Mouse (Mus musculus) kidney, adult 2 months (tissue): ENCODE measurements around the gene Plekhh3. TPM values are rescaled to one million over a fixed set of nuclear protein-coding genes. Genes with fewer than 3 reads are reported as not detected.

Experiments
- DNase-seq: peaks from one replicate; pipeline ENCODE4 v3.0.0; 2021
- H3K27ac ChIP-seq: fragments of 200-500 bp; 2 replicates; pipeline ENCODE4 v1.5.1; 2012; ENCODE audit warnings: low read depth, low read length, control low read depth, inconsistent platforms; ENCODE audit not compliant: insufficient read depth
- H3K27me3 ChIP-seq: fragments of 200-500 bp; replicated peaks from 2 replicates; pipeline ENCODE4 v1.6.1; 2012; ENCODE audit warnings: mild to moderate bottlenecking, moderate library complexity, low read length, inconsistent platforms; ENCODE audit not compliant: control insufficient read depth, insufficient read depth
- H3K36me3 ChIP-seq: fragments of 200-500 bp; 2 replicates; pipeline ENCODE4 v1.6.1; 2012; ENCODE audit warnings: mild to moderate bottlenecking, moderate library complexity, low read length, inconsistent platforms; ENCODE audit not compliant: control insufficient read depth, insufficient read depth
- H3K4me1 ChIP-seq: fragments of 200-500 bp; 2 replicates; pipeline ENCODE4 v1.6.1; 2011; ENCODE audit warnings: low read length; ENCODE audit not compliant: control insufficient read depth, insufficient read depth
- H3K4me3 ChIP-seq: fragments of 200-500 bp; 2 replicates; pipeline ENCODE4 v1.5.1; 2011; ENCODE audit warnings: mild to moderate bottlenecking, low read depth, low read length, control low read depth; ENCODE audit not compliant: insufficient read depth
- CTCF ChIP-seq: fragments of 200-500 bp; conservative IDR thresholded peaks from 2 replicates; pipeline ENCODE4 v1.5.1; 2011; ENCODE audit warnings: low read depth, mild to moderate bottlenecking, control low read depth, low read length, moderate library complexity, mixed read lengths; ENCODE audit not compliant: insufficient read depth, insufficient read length
- POLR2A ChIP-seq: fragments of 200-500 bp; IDR thresholded peaks from one replicate; pipeline ENCODE4 v1.6.1; 2011; ENCODE audit warnings: low read depth, low read length, control low read depth
- WGBS: fragments of 180-500 bp; shearing (Covaris S2); methylation state at CpG from one replicate; pipeline ENCODE4 v1.1.7; 2018; 5-methylcytosine and 5-hydroxymethylcytosine counted together
- polyA plus RNA-seq: library from polyadenylated mRNA; depleted of rRNA; stranded (reverse); fragments of >200 nt; gene quantifications from 2 replicates; pipeline ENCODE4 v1.2.3, GENCODE M21; 2012

The Plekhh3 gene
- polyA plus RNA-seq, 1 experiment, result 19.3 TPM

- Histone ChIP-seq H3K36me3 (no peaks in the 10 kb centered on the region), H3K4me1 (0 out of 2 replicates have a peak, but pooled peaks cover 3% of the 10 kb centered on the region), H3K27ac (no peak overlapping the region), H3K4me3 (no peak overlapping the region), H3K27me3 (no peaks in the 10 kb centered on the region)
- TF ChIP-seq CTCF, result no peak
- no peak for TF ChIP-seq POLR2A
- 83% methylated on average over 6 of the region's 6 CpGs for WGBS
- DNase-seq, result no peak
Measured at GRCm38 (mm10) chr11:101155151-101155550, 16.0 kb downstream of the Plekhh3 start.

GRCm38 (mm10) chr11:101154648-101155047 lies 16.5 kb downstream of the Plekhh3 start:
- Histone ChIP-seq H3K36me3 (no peaks in the 10 kb centered on the region), H3K27me3 (no peaks in the 10 kb centered on the region), H3K4me1 (0 out of 2 replicates have a peak, but pooled peaks cover 3% of the 10 kb centered on the region), H3K4me3 (no peak overlapping the region), H3K27ac (no peak overlapping the region)
- no peak for DNase-seq
- no peak for TF ChIP-seq POLR2A
- TF ChIP-seq CTCF, result no peak

GRCm38 (mm10) chr11:101152825-101153224 lies 18.3 kb downstream of the Plekhh3 start:
- Histone ChIP-seq H3K27me3 (no peaks in the 10 kb centered on the region), H3K36me3 (no peaks in the 10 kb centered on the region), H3K4me1 (0 out of 2 replicates have a peak, but pooled peaks cover 3% of the 10 kb centered on the region), H3K27ac (no peak overlapping the region), H3K4me3 (no peak overlapping the region)
- WGBS, result 77% methylated on average over 1 of the region's 1 CpGs
- DNase-seq, result no peak
- TF ChIP-seq POLR2A (no peak), CTCF (no peak)

GRCm38 (mm10) chr11:101151063-101151462 lies 20.1 kb downstream of the Plekhh3 start:
- H3K4me3 ChIP-seq, result no peak overlapping the region
- H3K27ac ChIP-seq, result no peak overlapping the region
- H3K4me1 ChIP-seq, result 0 out of 2 replicates have a peak, but pooled peaks cover 2% of the 10 kb centered on the region
- no peaks in the 10 kb centered on the region for H3K27me3 ChIP-seq
- DNase-seq, result no peak
- TF ChIP-seq POLR2A (no peak), CTCF (no peak)
- no peaks in the 10 kb centered on the region for H3K36me3 ChIP-seq
- WGBS, result 62% methylated on average over 2 of the region's 2 CpGs

DNA sequence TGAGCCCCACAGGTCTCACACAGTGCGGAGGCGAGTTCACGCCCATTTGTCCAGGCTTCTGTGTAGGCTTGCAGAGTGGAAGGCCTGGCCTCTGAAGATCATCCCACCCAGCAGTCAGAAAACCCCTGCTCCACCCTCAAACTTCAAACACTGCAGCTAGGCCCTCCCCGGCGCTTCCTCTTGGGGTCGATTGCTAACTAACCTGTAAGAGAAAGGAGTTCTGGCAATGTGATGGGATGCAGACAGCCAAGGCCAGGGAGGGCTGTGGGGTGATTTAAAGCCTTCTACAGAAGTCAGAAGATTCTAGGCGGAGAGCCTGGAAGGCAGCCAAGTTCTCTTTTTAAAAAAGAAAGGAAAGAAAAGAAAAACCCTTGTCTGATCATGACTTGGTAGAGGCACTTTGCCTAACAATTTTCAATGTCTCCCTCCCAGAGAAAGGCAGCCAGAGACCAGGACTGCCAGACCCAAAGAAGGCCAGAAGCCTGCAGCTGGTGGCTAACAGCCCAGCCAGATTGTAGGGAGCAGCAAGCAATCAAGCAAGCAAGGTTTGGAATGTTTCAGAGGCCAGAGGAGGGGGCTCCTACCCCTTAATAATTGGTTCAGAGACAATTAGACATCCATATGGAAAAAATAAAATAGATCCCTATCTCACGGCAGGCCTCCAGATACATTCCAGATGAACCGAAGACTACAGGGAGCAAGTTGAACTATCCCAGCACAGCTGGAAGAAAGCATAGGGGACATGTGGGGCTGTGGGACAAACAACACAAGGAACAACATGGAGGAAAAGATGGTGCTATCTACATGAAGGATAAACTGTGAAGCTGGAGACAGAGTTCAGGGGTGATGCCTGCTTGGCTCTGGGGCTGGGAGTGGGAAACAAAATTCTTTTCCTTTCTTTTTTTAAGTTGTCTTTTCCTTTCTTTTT lies 21.7 kb downstream of the Plekhh3 start:
- DNase-seq, result no peak
- Histone ChIP-seq H3K27ac (no peak overlapping the region), H3K36me3 (no peaks in the 10 kb centered on the region), H3K4me3 (no peak overlapping the region), H3K27me3 (no peaks in the 10 kb centered on the region), H3K4me1 (no peaks in the 10 kb centered on the region)
- WGBS, result 51% methylated on average over 9 of the region's 9 CpGs
- TF ChIP-seq POLR2A, result no peak
- TF ChIP-seq CTCF, result no peak

- no peak for TF ChIP-seq POLR2A
- no peak for TF ChIP-seq CTCF
- DNase-seq, result no peak
- Histone ChIP-seq H3K4me3 (no peak overlapping the region), H3K27ac (no peak overlapping the region), H3K27me3 (no peaks in the 10 kb centered on the region), H3K36me3 (no peaks in the 10 kb centered on the region), H3K4me1 (no peaks in the 10 kb centered on the region)
- WGBS, result 62% methylated on average over 10 of the region's 10 CpGs
Measured at GRCm38 (mm10) chr11:101148751-101149150, 22.4 kb downstream of the Plekhh3 start.

DNA sequence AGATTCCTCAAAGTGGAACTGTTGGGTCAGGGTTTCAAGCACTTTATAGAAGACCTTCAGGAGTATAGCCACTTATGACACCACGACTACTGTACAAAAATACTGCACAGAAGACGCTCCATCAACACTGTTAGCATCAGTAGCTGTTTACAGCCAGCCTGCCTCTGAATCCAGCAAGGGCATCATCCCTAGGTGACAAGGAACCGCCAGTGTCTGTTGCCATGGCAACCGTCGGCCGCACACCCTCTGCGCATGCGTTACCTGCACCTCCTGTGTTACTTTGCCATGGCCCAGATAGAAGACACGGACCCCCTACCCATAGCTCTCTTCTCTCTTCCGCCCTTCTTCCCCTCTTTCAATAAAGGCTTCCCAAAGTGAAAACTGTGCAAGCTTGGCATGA lies 24.8 kb downstream of the Plekhh3 start:
- H3K27me3 ChIP-seq, result no peaks in the 10 kb centered on the region
- no peaks in the 10 kb centered on the region for H3K4me1 ChIP-seq
- no peaks in the 10 kb centered on the region for H3K36me3 ChIP-seq
- no peak overlapping the region for H3K27ac ChIP-seq
- no peak overlapping the region for H3K4me3 ChIP-seq
- no peak for TF ChIP-seq CTCF
- no peak for TF ChIP-seq POLR2A
- WGBS, result 48% methylated on average over 10 of the region's 10 CpGs
- DNase-seq, result no peak
